Comparison of ENCODE assay signal across 1 mouse cellular context in genomic region chr4:141554255-141554865, GRCm38 (mm10). TPM values are rescaled to one million over a fixed set of nuclear protein-coding genes. Genes with fewer than 3 reads are reported as not detected.
"Had no signal": no experiment of that assay in that cellular context is flagged by ENCODE, and none has a peak within 500 bp of the region (broad histone marks: within the 10 kb centered on the region; RNA-seq: fewer than 3 reads in every experiment).

No protein-coding gene starts in this region.

RNA-seq across cellular contexts. Expression of gene Fblim1, which starts 51.5 kb away (rescaled TPM):
- total RNA-seq: common myeloid progenitor, adult 5-6 weeks had no signal
